Comparison of ENCODE assay signal across 8 mouse cellular contexts in the genomic region with DNA sequence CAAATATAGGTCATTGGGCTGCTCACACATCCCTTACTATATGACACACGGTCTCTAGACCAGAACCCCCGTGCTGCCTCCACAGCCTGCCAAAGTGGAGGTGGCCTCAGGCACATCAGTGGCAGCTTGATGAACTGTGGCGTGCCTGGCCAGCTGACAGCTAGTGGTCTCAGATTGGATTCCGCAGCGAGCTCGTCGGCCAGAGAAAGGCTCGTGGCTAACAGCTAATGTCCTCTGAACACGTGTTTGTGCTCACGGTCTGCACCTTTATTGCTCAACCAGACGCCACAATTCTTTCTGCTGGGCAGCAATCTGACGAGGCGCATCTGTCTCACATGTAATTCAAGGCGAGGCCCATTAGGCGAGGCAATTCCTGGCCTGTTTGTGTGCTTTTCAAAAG.
DNase-seq lines count a peak whose midpoint lies in the region; ATAC-seq and TF ChIP-seq lines count a peak whose summit lies in the region.
"Had no signal": no experiment of that assay in that cellular context is flagged by ENCODE, and none has a peak within 500 bp of the region (broad histone marks: within the 10 kb centered on the region; RNA-seq: fewer than 3 reads in every experiment).

No protein-coding gene starts in this region.

- no peak overlapping the region for H3K9ac ChIP-seq in forebrain, embryonic 13.5 days
- H3K9ac ChIP-seq in lung, embryonic 14.5 days, result no peak overlapping the region

- H3K4me2 ChIP-seq in forebrain, embryonic 13.5 days, result no peak overlapping the region
- no peak overlapping the region for H3K4me2 ChIP-seq in lung, embryonic 14.5 days

- peak; percentile 31 to 43 for DNase-seq in lung, adult 18-20 months
- no peak for DNase-seq in lung, adult 2 months
- peak; percentile 81 for DNase-seq in lung, embryonic 14.5 days
- peak; percentile 72 for DNase-seq in retina, embryonic 14.5 days (ENCODE audit: low spot score)
- DNase-seq in left cerebral cortex, postnatal 25 days (ENCODE audit: low spot score in 2 of 2), result no peak
- DNase-seq in liver, result no peak

- H3K27me3 ChIP-seq in forebrain, embryonic 13.5 days, result peaks cover 20% of the 10 kb centered on the region
- H3K27me3 ChIP-seq in lung, embryonic 14.5 days (ENCODE audit: insufficient read depth, low read length), result no peaks in the 10 kb centered on the region

- H3K4me3 ChIP-seq in lung, adult 2 months (replicated peaks; ENCODE audit: extremely low read depth, low read depth, low read length), result no peak overlapping the region
- no peak overlapping the region for H3K4me3 ChIP-seq in forebrain, embryonic 13.5 days
- no peak overlapping the region for H3K4me3 ChIP-seq in lung, embryonic 14.5 days (ENCODE audit: low read depth, low read length)
- H3K4me3 ChIP-seq: erythroblast, embryonic 14.5 days had no signal

- intact Hi-C loops in left cerebral cortex, postnatal 25 days (cut with DNase I), result no loop called here

- ATAC-seq in forebrain, embryonic 13.5 days, result 0 out of 2 replicates have a peak, but pooled peaks have one; percentile 24
- peak; percentile 62 for ATAC-seq in lung, embryonic 14.5 days (ENCODE audit: insufficient read depth)

- TF ChIP-seq POLR2A in lung, adult 2 months (IDR thresholded peaks at IDR 0.05; ENCODE audit: borderline replicate concordance, extremely low read depth, low read depth, low read length), result no peak

- no peaks in the 10 kb centered on the region for H3K4me1 ChIP-seq in lung, adult 2 months (ENCODE audit: control insufficient read depth, insufficient read depth, low read length)
- peaks cover 23% of the 10 kb centered on the region for H3K4me1 ChIP-seq in forebrain, embryonic 13.5 days
- H3K4me1 ChIP-seq in lung, embryonic 14.5 days (ENCODE audit: insufficient read depth), result peaks cover 7% of the 10 kb centered on the region; the same call in 1 of the 2 replicates

- no peak for TF ChIP-seq CTCF in lung, adult 2 months (IDR thresholded peaks at IDR 0.05; ENCODE audit: insufficient read depth, low read length)
- no peak for TF ChIP-seq CTCF in lung, embryonic 14.5 days (IDR thresholded peaks at IDR 0.05; ENCODE audit: low read depth)

- H3K36me3 ChIP-seq in forebrain, embryonic 13.5 days (ENCODE audit: poor library complexity, severe bottlenecking), result no peaks in the 10 kb centered on the region
- no peaks in the 10 kb centered on the region for H3K36me3 ChIP-seq in lung, embryonic 14.5 days (ENCODE audit: insufficient read depth)

- peak overlapping the region; percentile 16; the same call in 1 of the 2 replicates for H3K27ac ChIP-seq in forebrain, embryonic 13.5 days
- no peak overlapping the region for H3K27ac ChIP-seq in lung, embryonic 14.5 days (ENCODE audit: low read depth)

- WGBS in lung, adult 2 months, result 59% methylated on average over 15 of the region's 15 CpGs
- WGBS in forebrain, embryonic 13.5 days, result 31% methylated on average over 15 of the region's 15 CpGs
- WGBS in lung, embryonic 14.5 days, result 23% methylated on average over 15 of the region's 15 CpGs

- H3K9me3 ChIP-seq in forebrain, embryonic 13.5 days (replicated peaks), result no peaks in the 10 kb centered on the region
- no peaks in the 10 kb centered on the region for H3K9me3 ChIP-seq in lung, embryonic 14.5 days (ENCODE audit: low read depth, low read length)

Comparison
In these comparisons a context has a peak if more than half of its experiments do, and no peak if none do; other contexts are left out.
1. DNase-seq: peak in lung, adult 18-20 months (2 of 2), lung, embryonic 14.5 days (single experiment) and retina, embryonic 14.5 days (single experiment); none in lung, adult 2 months (single experiment), left cerebral cortex, postnatal 25 days (0 of 2) and liver (single experiment).